Mouse (Mus musculus): Measurements from ENCODE around the gene Gm10337.

DNA sequence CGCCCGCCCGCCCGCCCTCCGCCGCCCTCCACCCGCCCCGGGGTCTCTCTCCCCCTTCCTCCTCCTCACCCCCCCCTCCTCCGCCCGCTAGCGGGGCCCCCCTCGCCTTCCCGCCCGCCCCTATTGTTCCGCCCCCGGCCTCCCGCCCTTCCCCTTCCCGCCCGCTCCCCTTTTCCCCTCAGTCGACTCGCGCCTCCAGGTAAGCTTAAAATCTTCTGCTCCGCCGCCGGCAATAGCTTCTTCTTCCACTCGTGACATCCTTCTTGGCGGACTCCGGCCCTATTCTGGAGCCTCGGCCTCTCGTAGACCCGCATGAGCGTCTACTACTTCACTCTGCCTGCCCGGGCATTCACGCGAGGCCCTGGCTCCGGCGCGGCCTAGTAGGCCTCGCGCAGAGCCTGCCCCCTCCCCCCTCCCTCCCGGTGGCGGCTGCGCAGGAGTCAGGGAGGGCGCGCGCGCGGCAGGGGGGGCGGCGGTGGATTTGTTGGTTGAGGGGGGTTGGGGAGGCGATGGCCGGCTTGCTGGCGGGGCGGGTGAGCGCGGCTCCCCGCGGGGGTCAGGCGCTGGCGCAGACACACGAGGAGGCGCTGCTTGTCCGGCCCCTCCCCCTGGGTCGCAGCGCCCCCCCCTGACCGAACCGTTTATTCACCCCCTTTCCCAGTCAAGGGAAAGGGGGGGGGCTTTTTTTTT is 32.8 kb upstream of the Gm10337 start:
- peak in 2 of 3 experiments; percentile 50 to 69; a peak in 4 of 6 replicates for TF ChIP-seq CTCF (IDR thresholded peaks at IDR 0.05 in 2 of 3, conservative IDR thresholded peaks at IDR 0.05 in 1 of 3; ENCODE audit: control insufficient read depth in 1 of 3, insufficient read depth in 1 of 3, low read depth in 2 of 3, low read length in 3 of 3, poor library complexity in 1 of 3, severe bottlenecking in 1 of 3)
- peak; percentile 57 to 66; a peak in 2 of 4 replicates for TF ChIP-seq POLR2A (IDR thresholded peaks at IDR 0.05; ENCODE audit: control insufficient read depth in 1 of 2, insufficient read depth in 1 of 2, low read depth in 1 of 2, low read length in 2 of 2, poor library complexity in 1 of 2)
- peak; percentile 35; the same call in 1 of the 2 replicates for TF ChIP-seq ELF1 (IDR thresholded peaks at IDR 0.05; ENCODE audit: low read depth, low read length)
- TF ChIP-seq GABPA (IDR thresholded peaks at IDR 0.05; ENCODE audit: low read depth, low read length), result no peak
- TF ChIP-seq MAX (IDR thresholded peaks at IDR 0.05; ENCODE audit: low read length), result no peak; the same call in 1 of the 2 replicates

All from MEL (cell line).